Mouse (Mus musculus) myocyte (in vitro differentiated cells): ENCODE measurements around the gene Ptprg. TPM values are rescaled to one million over a fixed set of nuclear protein-coding genes. Genes with fewer than 3 reads are reported as not detected.
"Not testable (repeated sequence)": the region's sequence is repeated elsewhere in the genome, so short reads cannot be mapped to it uniquely, and the experiment has no call there.

Experiments
- H3K27me3 ChIP-seq: one replicate; pipeline ENCODE4 v1.6.1; 2011; ENCODE audit not compliant: control insufficient read depth, insufficient read depth, insufficient read length
- H3K36me3 ChIP-seq: one replicate; pipeline ENCODE4 v1.6.1; 2011; ENCODE audit not compliant: control insufficient read depth, insufficient read depth
- H3K4me2 ChIP-seq: one replicate; pipeline ENCODE4 v1.6.1; 2011; ENCODE audit warnings: low read depth, control low read depth
- H3K4me3 ChIP-seq: one replicate; pipeline ENCODE4 v1.5.1; 2011; ENCODE audit warnings: mild to moderate bottlenecking, control low read depth, moderate library complexity
- H3K79me2 ChIP-seq: one replicate; pipeline ENCODE4 v1.6.1; 2011; ENCODE audit not compliant: control insufficient read depth, insufficient read depth
- H3ac ChIP-seq: one replicate; pipeline ENCODE4 v1.6.1; 2011; ENCODE audit not compliant: control insufficient read depth, insufficient read length
- CEBPB ChIP-seq: IDR thresholded peaks from 2 replicates; pipeline ENCODE4 v1.6.1; 2011; ENCODE audit warnings: mild to moderate bottlenecking, moderate library complexity; ENCODE audit not compliant: poor library complexity, insufficient read depth, severe bottlenecking
- E2F4 ChIP-seq: IDR thresholded peaks from one replicate; pipeline ENCODE4 v1.6.1; 2011; ENCODE audit warnings: mild to moderate bottlenecking, control low read depth, moderate library complexity; ENCODE audit not compliant: insufficient read depth
- MAX ChIP-seq: IDR thresholded peaks from one replicate; pipeline ENCODE4 v1.6.1; 2011; ENCODE audit warnings: low read depth, mild to moderate bottlenecking, control low read depth
- MYOD1 ChIP-seq, 3 experiments: IDR thresholded peaks; one replicate each; pipeline ENCODE4 v1.6.1; 2011; ENCODE audit warnings: control low read depth in 2 of 3, low read depth in 2 of 3, mild to moderate bottlenecking in 2 of 3, moderate library complexity in 1 of 3; ENCODE audit not compliant: insufficient read length in 2 of 3, control insufficient read depth in 1 of 3
- MYOG ChIP-seq, 3 experiments: IDR thresholded peaks; one replicate each; pipeline ENCODE4 v1.6.1; 2011; ENCODE audit warnings: control low read depth in 2 of 3, low read depth in 2 of 3, mild to moderate bottlenecking in 2 of 3; ENCODE audit not compliant: insufficient read length in 2 of 3, control insufficient read depth in 1 of 3, insufficient read depth in 1 of 3
- POLR2A ChIP-seq: IDR thresholded peaks from one replicate; pipeline ENCODE4 v1.6.1; 2011; ENCODE audit warnings: low read depth, mild to moderate bottlenecking, control low read depth, moderate library complexity; ENCODE audit not compliant: insufficient read length
- POLR2AphosphoS2 ChIP-seq: IDR thresholded peaks from one replicate; pipeline ENCODE4 v1.6.1; 2011; ENCODE audit warnings: low read depth, control low read depth; ENCODE audit not compliant: insufficient read length
- REST ChIP-seq: IDR thresholded peaks from one replicate; pipeline ENCODE4 v1.6.1; 2011; ENCODE audit warnings: mild to moderate bottlenecking, control low read depth, moderate library complexity; ENCODE audit not compliant: insufficient read depth, insufficient read length
- SRF ChIP-seq: IDR thresholded peaks from one replicate; pipeline ENCODE4 v1.6.1; 2011; ENCODE audit warnings: low read depth; ENCODE audit not compliant: control insufficient read depth, insufficient read length
- TCF12 ChIP-seq: IDR thresholded peaks from one replicate; pipeline ENCODE4 v1.6.1; 2011; ENCODE audit warnings: mild to moderate bottlenecking, control low read depth; ENCODE audit not compliant: poor library complexity, insufficient read depth, severe bottlenecking
- TCF3 ChIP-seq: IDR thresholded peaks from one replicate; pipeline ENCODE4 v1.6.1; 2011; ENCODE audit warnings: low read depth, control low read depth; ENCODE audit not compliant: insufficient read length
- USF1 ChIP-seq: IDR thresholded peaks from one replicate; pipeline ENCODE4 v1.6.1; 2011; ENCODE audit warnings: low read depth, mild to moderate bottlenecking, control low read depth, moderate library complexity
- polyA plus RNA-seq: library from polyadenylated mRNA; unstranded; fragments of >200 nt; fragmentation: generic; extraction: Trizol; gene quantifications from one replicate; pipeline ENCODE4 v1.2.1, GENCODE M21; 2012; ENCODE audit warnings: missing spikeins

Gene Ptprg
- polyA plus RNA-seq, 1 experiment = 14.4 TPM

- Histone ChIP-seq H3K4me3 (no peak overlapping the region), H3K79me2 (no peaks in the 10 kb centered on the region), H3K4me2 (no peak overlapping the region), H3K36me3 (no peaks in the 10 kb centered on the region), H3K27me3 (no peaks in the 10 kb centered on the region), H3ac (no peak overlapping the region)
- TF ChIP-seq TCF3 = no peak
- TF ChIP-seq MAX = no peak
- TF ChIP-seq USF1 = no peak
- TF ChIP-seq SRF = no peak
- TF ChIP-seq MYOD1 (IDR thresholded peaks at IDR 0.05; ENCODE audit: control insufficient read depth in 1 of 3, insufficient read length in 2 of 3, low read depth in 2 of 3) = no peak
Measured at GRCm38 (mm10) chr14:11962101-11962500, 408.8 kb downstream of the Ptprg start.

DNA sequence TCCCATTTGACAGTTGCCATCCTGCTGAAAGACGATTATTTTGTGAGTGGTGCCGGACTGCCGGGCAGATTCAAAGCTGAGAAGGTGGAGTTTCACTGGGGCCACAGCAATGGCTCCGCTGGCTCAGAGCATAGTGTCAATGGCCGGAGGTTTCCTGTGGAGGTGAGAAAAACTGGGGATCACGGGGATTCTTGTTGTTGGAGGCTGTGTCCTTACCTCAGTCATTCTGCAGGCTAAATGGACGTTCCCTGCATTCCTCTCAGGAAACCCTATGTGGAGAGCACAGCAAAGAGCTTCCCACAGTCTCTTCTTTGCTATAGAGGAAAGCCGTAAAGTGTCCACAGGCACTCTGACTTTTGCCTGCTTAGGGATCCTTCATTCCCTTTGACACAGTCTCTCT is 409.2 kb downstream of the Ptprg start:
- Histone ChIP-seq H3K36me3 (no peaks in the 10 kb centered on the region), H3K4me2 (no peak overlapping the region), H3K79me2 (no peaks in the 10 kb centered on the region), H3ac (no peak overlapping the region), H3K27me3 (no peaks in the 10 kb centered on the region), H3K4me3 (no peak overlapping the region)
- TF ChIP-seq POLR2A (no peak), SRF (no peak), E2F4 (no peak), REST (no peak), USF1 (no peak), TCF12 (no peak), TCF3 (no peak), MYOD1 (IDR thresholded peaks at IDR 0.05; ENCODE audit: control insufficient read depth in 1 of 3, insufficient read length in 2 of 3, low read depth in 2 of 3) (no peak)

DNA sequence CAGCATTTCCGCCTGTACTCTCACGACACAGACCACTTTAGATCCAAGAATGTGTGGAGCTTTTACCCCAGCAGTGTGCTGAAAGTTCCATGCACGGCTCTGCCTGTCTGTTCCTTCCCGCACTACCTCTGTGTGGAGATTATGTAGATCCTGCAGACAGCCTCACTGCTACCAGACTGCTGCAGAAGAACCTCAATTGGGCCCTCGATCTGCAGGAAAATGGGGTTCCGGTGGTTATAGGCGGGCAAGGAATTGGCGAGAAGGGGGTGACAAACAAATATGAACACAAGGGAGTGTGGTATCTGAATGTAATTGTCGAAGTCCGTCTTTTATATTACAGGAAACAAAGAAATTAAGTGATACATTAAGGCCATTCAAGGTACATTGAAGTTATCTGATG is 410.5 kb downstream of the Ptprg start:
- H3K79me2 ChIP-seq = no peaks in the 10 kb centered on the region
- no peak overlapping the region for H3K4me2 ChIP-seq
- H3K36me3 ChIP-seq = no peaks in the 10 kb centered on the region
- no peak overlapping the region for H3ac ChIP-seq
- no peak overlapping the region for H3K4me3 ChIP-seq
- H3K27me3 ChIP-seq = no peaks in the 10 kb centered on the region
- TF ChIP-seq TCF3 = no peak
- TF ChIP-seq USF1 = no peak
- TF ChIP-seq CEBPB = no peak

- not testable (repeated sequence) for H3K27me3 ChIP-seq, H3K4me2 ChIP-seq
Measured at GRCm38 (mm10) chr14:11964326-11964725, 411.0 kb downstream of the Ptprg start.

DNA sequence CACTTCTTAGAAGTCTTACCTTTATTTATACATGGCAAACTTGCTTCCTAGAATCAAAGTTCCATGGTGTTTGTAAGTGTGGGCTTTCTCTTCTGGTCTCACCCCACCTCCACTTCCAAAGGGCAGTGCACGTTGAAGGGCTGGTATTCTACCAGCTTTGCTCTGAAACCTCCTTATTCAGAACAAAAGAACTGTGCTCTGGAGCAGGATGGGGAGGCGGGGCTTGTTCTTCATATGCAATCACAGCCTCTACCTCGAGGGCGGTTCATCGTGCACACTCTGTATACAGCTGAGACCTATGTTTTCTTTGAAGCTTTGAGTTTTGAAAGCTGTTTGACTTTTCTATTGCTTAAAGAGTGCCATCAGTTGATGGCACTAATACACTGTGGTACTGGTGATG is 412.5 kb downstream of the Ptprg start:
- Histone ChIP-seq H3K4me3 (no peak overlapping the region), H3K36me3 (no peaks in the 10 kb centered on the region), H3K79me2 (no peaks in the 10 kb centered on the region), H3K27me3 (no peaks in the 10 kb centered on the region), H3ac (no peak overlapping the region), H3K4me2 (no peak overlapping the region)
- TF ChIP-seq TCF3 = no peak
- TF ChIP-seq CEBPB = no peak
- TF ChIP-seq MYOG (IDR thresholded peaks at IDR 0.05; ENCODE audit: control insufficient read depth in 1 of 3, insufficient read depth in 1 of 3, insufficient read length in 2 of 3, low read depth in 2 of 3) = no peak
- TF ChIP-seq MYOD1 (IDR thresholded peaks at IDR 0.05; ENCODE audit: control insufficient read depth in 1 of 3, insufficient read length in 2 of 3, low read depth in 2 of 3) = no peak
- no peak for TF ChIP-seq E2F4
- TF ChIP-seq POLR2A = no peak

More at GRCm38 (mm10) chr14:11964326-11964725, 411.0 kb downstream of the Ptprg start:
- not testable (repeated sequence) for H3K79me2 ChIP-seq, H3ac ChIP-seq, H3K4me3 ChIP-seq, H3K36me3 ChIP-seq

DNA sequence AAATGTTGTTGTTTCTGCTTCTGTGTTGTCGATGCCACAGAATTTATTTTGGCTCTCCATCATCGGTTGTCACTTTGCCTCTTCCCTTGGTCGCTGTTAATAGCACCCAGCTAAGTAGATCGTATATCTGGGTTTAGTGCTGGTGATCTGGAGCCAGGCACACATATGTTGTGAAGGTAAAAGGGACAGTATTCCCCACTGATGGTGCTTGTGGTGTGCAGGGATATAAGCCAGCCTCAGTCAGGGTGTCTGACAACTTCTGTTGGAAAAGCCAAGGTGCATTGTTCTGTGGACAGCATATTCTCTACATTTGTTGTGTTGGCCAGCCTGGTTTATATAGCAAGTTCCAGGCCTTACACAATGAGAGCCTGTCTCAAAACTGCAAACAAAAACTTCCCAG is 428.4 kb downstream of the Ptprg start:
- Histone ChIP-seq H3K4me2 (no peak overlapping the region), H3K27me3 (no peaks in the 10 kb centered on the region), H3K79me2 (no peaks in the 10 kb centered on the region), H3K4me3 (no peak overlapping the region), H3K36me3 (no peaks in the 10 kb centered on the region), H3ac (no peak overlapping the region)
- TF ChIP-seq MYOG (IDR thresholded peaks at IDR 0.05; ENCODE audit: control insufficient read depth in 1 of 3, insufficient read depth in 1 of 3, insufficient read length in 2 of 3, low read depth in 2 of 3) = no peak
- TF ChIP-seq MYOD1 (IDR thresholded peaks at IDR 0.05; ENCODE audit: control insufficient read depth in 1 of 3, insufficient read length in 2 of 3, low read depth in 2 of 3) = no peak
- TF ChIP-seq CEBPB = no peak
- no peak for TF ChIP-seq POLR2AphosphoS2
- TF ChIP-seq MAX = no peak
- TF ChIP-seq TCF3 = no peak
- TF ChIP-seq REST = no peak
- TF ChIP-seq USF1 = no peak
- TF ChIP-seq E2F4 = no peak
- no peak for TF ChIP-seq POLR2A
- TF ChIP-seq SRF = no peak
- no peak for TF ChIP-seq TCF12
